Mouse (Mus musculus) lung, adult 2 months (tissue): ENCODE measurements around the gene Anxa3.

Experiments used
- CTCF ChIP-seq: fragments of 200-500 bp; IDR thresholded peaks from 2 replicates; pipeline ENCODE4 v1.5.1; 2011; ENCODE audit warnings: mild to moderate bottlenecking, low read length, control low read depth; ENCODE audit not compliant: insufficient read depth
- POLR2A ChIP-seq: fragments of 200-500 bp; IDR thresholded peaks from 2 replicates; pipeline ENCODE4 v1.6.1; 2011; ENCODE audit warnings: low read depth, mild to moderate bottlenecking, control low read depth, low read length, borderline replicate concordance; ENCODE audit errors: extremely low read depth

GRCm38 (mm10) chr5:96834338-96834737 lies 41.2 kb downstream of the Anxa3 start:
- TF ChIP-seq CTCF (no peak), POLR2A (no peak)
